Mouse (Mus musculus): ENCODE data around the gene Nr2f6. TPM values are rescaled to one million over a fixed set of nuclear protein-coding genes. Genes with fewer than 3 reads are reported as not detected.
A peak's percentile ranks its signal among the peaks of the same experiment; 100 is the strongest.

The Nr2f6 gene
- polyA plus RNA-seq, 1 experiment from 2014 or later, result 68.9 TPM

DNA sequence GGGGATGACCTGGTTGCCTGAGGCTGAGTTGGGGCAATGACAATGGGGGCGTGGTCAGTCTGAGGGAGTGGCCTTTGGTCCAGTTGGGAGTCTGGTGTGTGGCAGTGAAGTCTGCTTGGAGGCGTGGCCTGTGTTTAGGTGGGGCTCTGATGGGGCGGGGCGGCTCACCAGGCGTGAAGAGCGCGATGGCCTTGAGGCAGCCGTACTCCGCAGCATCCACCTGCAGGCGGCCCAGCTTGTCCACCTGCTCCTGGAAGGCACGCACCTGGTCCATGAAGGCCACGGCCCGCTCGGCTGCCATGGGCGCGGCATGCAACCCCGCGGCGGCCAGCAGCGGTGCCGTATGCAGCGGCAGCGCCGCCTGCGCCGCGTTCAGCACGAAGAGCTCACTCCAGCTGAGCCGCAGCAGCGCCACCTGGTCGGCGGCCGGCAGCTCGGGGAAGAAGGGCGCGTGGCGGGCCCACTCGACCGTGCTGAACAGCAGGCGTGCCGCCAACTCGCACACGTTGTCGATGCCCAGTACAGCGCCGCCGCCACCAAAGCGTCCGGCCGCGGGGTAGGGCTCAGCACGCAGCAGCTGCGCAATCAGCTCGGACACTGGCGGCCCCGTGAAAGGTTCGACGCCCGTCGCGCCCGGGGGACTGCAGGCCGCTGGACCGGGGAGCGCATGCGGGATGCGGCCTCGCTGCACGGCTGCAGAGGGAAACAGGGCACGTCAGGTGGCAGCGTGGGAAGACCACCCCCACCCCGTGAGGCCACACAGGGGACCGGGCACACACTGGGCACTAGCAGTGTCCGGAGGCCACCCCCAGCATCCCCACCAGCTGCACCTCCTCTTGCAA is 6.0 kb downstream of the Nr2f6 start:
- WGBS, result 5% methylated on average over 73 of the region's 74 CpGs
- Histone ChIP-seq H3K9me3 (ENCODE audit: control insufficient read depth, low read length) (no peaks in the 10 kb centered on the region), H3K9ac (ENCODE audit: low read length) (peak overlapping the region; percentile 37; the same call in 1 of the 2 replicates), H3K4me3 (ENCODE audit: low read depth, low read length) (peak overlapping the region; percentile 22), H3K27me3 (ENCODE audit: control insufficient read depth, insufficient read depth, low read length) (no peaks in the 10 kb centered on the region), H3K4me2 (ENCODE audit: low read depth, severe bottlenecking) (peak overlapping the region; percentile 56), H3K36me3 (ENCODE audit: control insufficient read depth, insufficient read depth, low read length) (peaks cover 9% of the 10 kb centered on the region; the same call in 1 of the 2 replicates), H3K27ac (replicated peaks; ENCODE audit: low read depth, low read length) (0 out of 2 replicates have a peak overlapping the region, but pooled peaks have one; percentile 33), H3K4me1 (ENCODE audit: control insufficient read depth, insufficient read depth, low read length) (peaks cover 33% of the 10 kb centered on the region)
- ATAC-seq (ENCODE audit: insufficient number of reproducible peaks, low FRiP score, low TSS enrichment, low read depth) (no peak), DNase-seq (ENCODE audit: low spot score) (peak; percentile 69)

DNA sequence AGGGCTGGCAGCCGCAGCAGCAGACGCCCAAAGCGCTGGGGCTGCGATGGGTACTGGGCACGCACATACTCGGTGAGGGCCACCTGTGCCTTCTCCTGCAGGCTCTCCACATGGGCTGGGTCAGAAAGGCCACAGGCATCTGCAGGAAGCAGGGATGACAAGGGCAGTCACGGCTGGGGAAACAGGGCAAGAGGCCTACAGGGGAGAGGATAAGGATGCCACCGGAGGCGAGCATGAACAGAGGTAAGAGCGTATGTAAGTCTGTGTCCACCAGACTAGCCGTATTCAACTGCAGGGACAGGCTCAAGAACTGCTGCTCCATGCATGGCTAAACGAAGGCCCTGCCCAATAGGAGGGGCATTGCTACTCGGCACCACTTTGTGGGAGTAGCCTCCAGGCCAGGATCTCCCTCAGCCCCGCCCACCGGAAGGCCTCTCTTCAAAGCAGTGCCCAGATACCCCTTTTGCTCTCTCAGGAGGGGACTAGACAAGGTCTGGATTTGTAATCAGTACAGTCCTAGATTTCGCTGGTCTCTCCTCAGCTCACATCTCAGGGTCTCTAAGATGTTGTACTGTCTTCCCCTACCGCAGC is 7.0 kb downstream of the Nr2f6 start:
- DNase-seq (ENCODE audit: low spot score) (no peak), ATAC-seq (ENCODE audit: insufficient number of reproducible peaks, low FRiP score, low TSS enrichment, low read depth) (no peak)
- peaks cover 24% of the 10 kb centered on the region for H3K4me1 ChIP-seq (ENCODE audit: control insufficient read depth, insufficient read depth, low read length)
- 73% methylated on average over 17 of the region's 17 CpGs for WGBS
- no peaks in the 10 kb centered on the region for H3K27me3 ChIP-seq (ENCODE audit: control insufficient read depth, insufficient read depth, low read length)
- H3K36me3 ChIP-seq (ENCODE audit: control insufficient read depth, insufficient read depth, low read length), result peaks cover 9% of the 10 kb centered on the region; the same call in 1 of the 2 replicates
- H3K27ac ChIP-seq (replicated peaks; ENCODE audit: low read depth, low read length), result no peak overlapping the region
- no peaks in the 10 kb centered on the region for H3K9me3 ChIP-seq (ENCODE audit: control insufficient read depth, low read length)
- no peak overlapping the region for H3K9ac ChIP-seq (ENCODE audit: low read length)
- H3K4me2 ChIP-seq (ENCODE audit: low read depth, severe bottlenecking), result no peak overlapping the region
- no peak overlapping the region for H3K4me3 ChIP-seq (ENCODE audit: low read depth, low read length)

DNA sequence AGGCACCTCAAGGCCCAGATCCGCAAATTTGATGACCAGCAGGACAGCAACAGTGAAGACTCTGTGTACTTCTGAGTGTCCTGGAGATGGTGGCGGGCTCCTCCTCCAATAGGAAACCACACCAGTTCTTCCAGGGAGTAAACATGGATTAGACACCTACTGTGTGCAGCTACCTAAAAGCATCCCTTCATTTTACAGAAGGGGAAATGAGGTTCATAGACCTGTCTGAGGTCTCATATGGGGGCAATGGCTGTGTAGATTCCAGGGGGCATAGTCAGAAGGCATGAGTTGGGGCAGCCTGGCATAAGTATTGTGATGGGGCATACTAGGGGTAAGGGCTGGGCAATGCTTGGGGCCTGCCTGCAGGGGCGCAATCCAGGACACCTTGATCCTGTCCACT is 8.8 kb downstream of the Nr2f6 start:
- Histone ChIP-seq H3K4me3 (ENCODE audit: low read depth, low read length) (no peak overlapping the region), H3K4me1 (ENCODE audit: control insufficient read depth, insufficient read depth, low read length) (peaks cover 19% of the 10 kb centered on the region), H3K27me3 (ENCODE audit: control insufficient read depth, insufficient read depth, low read length) (no peaks in the 10 kb centered on the region), H3K36me3 (ENCODE audit: control insufficient read depth, insufficient read depth, low read length) (peaks cover 11% of the 10 kb centered on the region; the same call in 1 of the 2 replicates), H3K9me3 (ENCODE audit: control insufficient read depth, low read length) (no peaks in the 10 kb centered on the region), H3K27ac (replicated peaks; ENCODE audit: low read depth, low read length) (no peak overlapping the region), H3K9ac (ENCODE audit: low read length) (no peak overlapping the region), H3K4me2 (ENCODE audit: low read depth, severe bottlenecking) (no peak overlapping the region)
- DNase-seq (ENCODE audit: low spot score) (no peak), ATAC-seq (ENCODE audit: insufficient number of reproducible peaks, low FRiP score, low TSS enrichment, low read depth) (no peak)
- WGBS, result 90% methylated on average over 3 of the region's 3 CpGs

DNA sequence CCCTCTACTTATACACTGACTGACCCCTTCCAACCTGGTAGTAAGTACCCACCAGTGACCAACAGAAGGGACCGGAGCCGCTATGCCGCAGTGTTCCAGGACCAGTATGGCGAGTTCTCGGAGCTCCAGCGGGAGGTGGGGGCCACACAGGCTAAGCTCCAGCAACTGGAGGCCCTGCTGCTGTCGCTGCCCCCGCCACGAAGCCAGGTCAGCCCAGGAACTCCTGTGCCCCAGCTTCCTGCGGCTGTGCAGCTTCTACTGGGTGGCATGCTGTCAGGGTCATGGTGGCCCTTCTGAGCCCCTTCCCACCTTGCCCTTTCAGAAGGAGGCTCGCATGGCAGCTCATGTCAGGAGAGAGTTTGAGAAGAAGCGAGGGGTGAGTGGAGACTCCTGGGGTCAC is 9.3 kb downstream of the Nr2f6 start:
- no peak for ATAC-seq (ENCODE audit: insufficient number of reproducible peaks, low FRiP score, low TSS enrichment, low read depth)
- no peak overlapping the region for H3K4me3 ChIP-seq (ENCODE audit: low read depth, low read length)
- H3K27ac ChIP-seq (replicated peaks; ENCODE audit: low read depth, low read length), result no peak overlapping the region; the same call in 1 of the 2 replicates
- H3K27me3 ChIP-seq (ENCODE audit: control insufficient read depth, insufficient read depth, low read length), result no peaks in the 10 kb centered on the region
- H3K4me1 ChIP-seq (ENCODE audit: control insufficient read depth, insufficient read depth, low read length), result peaks cover 22% of the 10 kb centered on the region
- no peak overlapping the region for H3K4me2 ChIP-seq (ENCODE audit: low read depth, severe bottlenecking)
- no peak for DNase-seq (ENCODE audit: low spot score)
- WGBS, result 83% methylated on average over 12 of the region's 12 CpGs
- no peak overlapping the region for H3K9ac ChIP-seq (ENCODE audit: low read length)
- H3K9me3 ChIP-seq (ENCODE audit: control insufficient read depth, low read length), result no peaks in the 10 kb centered on the region
- peaks cover 8% of the 10 kb centered on the region; the same call in 1 of the 2 replicates for H3K36me3 ChIP-seq (ENCODE audit: control insufficient read depth, insufficient read depth, low read length)

DNA sequence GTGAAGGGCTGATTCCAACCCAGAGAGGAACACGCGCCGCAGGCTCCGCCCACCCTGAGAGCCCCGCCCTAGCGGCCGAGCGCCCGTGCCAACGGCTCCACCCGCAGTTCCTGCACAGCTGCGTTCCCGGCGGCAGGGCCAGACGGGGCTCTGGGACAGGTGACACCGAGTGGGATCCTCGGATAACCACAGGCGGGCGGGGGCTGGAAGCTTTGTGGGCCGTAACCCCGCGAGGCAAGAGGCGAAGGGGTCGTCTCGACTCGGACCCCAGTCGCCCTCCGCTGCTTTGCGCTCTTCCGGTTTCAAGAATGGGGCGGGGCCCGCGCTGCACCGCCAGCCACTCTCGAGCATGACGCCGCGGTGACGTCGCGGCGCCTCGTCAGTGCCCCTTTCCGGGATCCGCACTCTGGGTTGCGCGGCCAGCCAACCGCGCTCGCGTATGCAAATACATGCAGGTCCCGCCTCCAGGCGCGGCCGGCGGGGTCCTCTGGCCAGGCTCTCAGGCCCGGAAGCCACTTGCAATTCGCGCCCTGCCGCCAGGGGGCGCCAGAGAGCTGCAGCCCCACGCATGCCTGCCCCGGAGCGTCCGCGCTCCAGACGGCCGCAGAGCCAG is 10.4 kb downstream of the Nr2f6 start, which contains the start of gene Ocel1:
Gene Ocel1, plus strand, starts transcription at position 63 of the 613 bp plus-strand sequence.
- under 1% methylated on average over 68 of the region's 68 CpGs for WGBS
- ATAC-seq (ENCODE audit: insufficient number of reproducible peaks, low FRiP score, low TSS enrichment, low read depth), result peak; percentile 85
- H3K27me3 ChIP-seq (ENCODE audit: control insufficient read depth, insufficient read depth, low read length), result no peaks in the 10 kb centered on the region
- H3K4me1 ChIP-seq (ENCODE audit: control insufficient read depth, insufficient read depth, low read length), result peaks cover 13% of the 10 kb centered on the region
- H3K4me3 ChIP-seq (ENCODE audit: low read depth, low read length), result peak within 1 kb of the TSS; percentile 65
- H3K36me3 ChIP-seq (ENCODE audit: control insufficient read depth, insufficient read depth, low read length), result peaks cover 5% of the 10 kb centered on the region; the same call in 1 of the 2 replicates
- H3K27ac ChIP-seq (replicated peaks; ENCODE audit: low read depth, low read length), result no peak within 1 kb of the TSS
- no peaks in the 10 kb centered on the region for H3K9me3 ChIP-seq (ENCODE audit: control insufficient read depth, low read length)
- DNase-seq (ENCODE audit: low spot score), result peak; percentile 97
- H3K4me2 ChIP-seq (ENCODE audit: low read depth, severe bottlenecking), result peak within 1 kb of the TSS; percentile 40; the same call in 1 of the 2 replicates
- H3K9ac ChIP-seq (ENCODE audit: low read length), result no peak within 1 kb of the TSS; the same call in 1 of the 2 replicates

DNA sequence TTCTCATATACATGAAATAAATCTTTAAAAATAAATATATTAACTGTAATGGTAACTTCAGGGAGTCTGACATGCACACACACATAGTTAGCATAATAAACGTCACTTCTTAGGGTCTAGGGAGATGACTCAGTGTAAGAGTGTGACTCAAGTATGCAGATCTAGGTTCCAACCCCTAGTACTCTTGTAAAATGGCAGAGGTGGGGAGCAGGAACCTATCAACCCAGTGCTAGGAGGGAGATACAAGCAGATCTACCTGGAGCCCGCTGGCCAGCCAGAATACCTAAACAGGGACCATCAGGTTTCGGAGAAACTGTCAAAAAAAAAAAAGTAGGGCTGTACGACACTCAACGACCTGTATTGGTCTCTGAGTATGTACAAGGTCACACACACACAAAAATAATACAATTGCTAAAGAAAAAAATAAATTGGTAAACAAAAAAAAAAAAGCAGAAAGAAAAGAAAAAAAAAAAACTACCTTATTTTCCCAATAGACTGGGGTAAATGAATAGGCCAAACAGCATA is 11.0 kb downstream of the Nr2f6 start:
- H3K4me1 ChIP-seq (ENCODE audit: control insufficient read depth, insufficient read depth, low read length), result peaks cover 8% of the 10 kb centered on the region
- H3K9ac ChIP-seq (ENCODE audit: low read length), result no peak overlapping the region
- H3K36me3 ChIP-seq (ENCODE audit: control insufficient read depth, insufficient read depth, low read length), result peaks cover 5% of the 10 kb centered on the region; the same call in 1 of the 2 replicates
- H3K4me2 ChIP-seq (ENCODE audit: low read depth, severe bottlenecking), result peak overlapping the region; percentile 40; the same call in 1 of the 2 replicates
- peak overlapping the region; percentile 65 for H3K4me3 ChIP-seq (ENCODE audit: low read depth, low read length)
- DNase-seq (ENCODE audit: low spot score) (no peak), ATAC-seq (ENCODE audit: insufficient number of reproducible peaks, low FRiP score, low TSS enrichment, low read depth) (no peak)
- H3K27me3 ChIP-seq (ENCODE audit: control insufficient read depth, insufficient read depth, low read length), result no peaks in the 10 kb centered on the region
- 21% methylated on average over 5 of the region's 5 CpGs for WGBS
- H3K27ac ChIP-seq (replicated peaks; ENCODE audit: low read depth, low read length), result no peak overlapping the region
- H3K9me3 ChIP-seq (ENCODE audit: control insufficient read depth, low read length), result no peaks in the 10 kb centered on the region

DNA sequence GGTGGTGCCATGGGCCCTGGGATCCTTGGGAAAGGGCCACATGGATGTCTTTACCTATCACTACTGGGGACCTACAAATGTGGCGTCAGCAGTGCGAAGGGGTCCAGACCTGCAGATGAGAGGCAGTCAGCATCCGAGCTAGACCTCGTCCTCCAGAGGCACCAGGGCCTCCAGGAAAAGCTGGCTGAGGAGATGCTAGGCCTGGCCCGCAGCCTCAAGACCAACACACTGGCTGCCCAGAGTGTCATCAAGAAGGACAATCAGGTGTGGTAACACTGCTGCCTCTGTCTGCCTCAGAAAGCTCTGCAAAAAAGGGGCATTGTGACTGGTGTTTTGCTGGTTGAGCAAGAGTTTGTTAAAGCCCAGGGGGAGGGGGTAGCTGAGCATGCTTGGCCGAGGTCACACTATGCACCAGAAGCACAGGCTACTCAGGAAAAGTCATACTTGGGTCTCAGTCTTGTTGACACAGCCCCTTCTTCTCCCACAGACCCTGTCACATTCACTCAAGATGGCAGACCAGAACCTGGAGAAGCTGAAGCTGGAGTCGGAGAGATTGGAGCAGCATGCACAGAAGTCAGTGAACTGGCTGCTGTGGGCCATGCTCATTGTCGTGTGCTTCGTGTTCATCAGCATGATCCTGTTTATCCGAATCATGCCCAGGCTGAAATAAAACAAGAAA is 12.6 kb downstream of the Nr2f6 start:
- H3K4me3 ChIP-seq (ENCODE audit: low read depth, low read length), result no peak overlapping the region
- H3K36me3 ChIP-seq (ENCODE audit: control insufficient read depth, insufficient read depth, low read length), result peaks cover 2% of the 10 kb centered on the region; the same call in 1 of the 2 replicates
- no peak for ATAC-seq (ENCODE audit: insufficient number of reproducible peaks, low FRiP score, low TSS enrichment, low read depth)

More for the DNA sequence above, 12.6 kb downstream of the Nr2f6 start:
- WGBS, result 95% methylated on average over 10 of the region's 10 CpGs
- Histone ChIP-seq H3K27ac (replicated peaks; ENCODE audit: low read depth, low read length) (no peak overlapping the region), H3K27me3 (ENCODE audit: control insufficient read depth, insufficient read depth, low read length) (no peaks in the 10 kb centered on the region), H3K9me3 (ENCODE audit: control insufficient read depth, low read length) (no peaks in the 10 kb centered on the region), H3K9ac (ENCODE audit: low read length) (no peak overlapping the region), H3K4me1 (ENCODE audit: control insufficient read depth, insufficient read depth, low read length) (peaks cover 3% of the 10 kb centered on the region; the same call in 1 of the 2 replicates), H3K4me2 (ENCODE audit: low read depth, severe bottlenecking) (no peak overlapping the region)
- DNase-seq (ENCODE audit: low spot score), result no peak

Data from limb, embryonic 11.5 days (tissue).